Mouse (Mus musculus) C2C12 (cell line): ENCODE results near the gene Gale.

ENCODE experiments used
- CEBPB ChIP-seq: IDR thresholded peaks from one replicate; pipeline ENCODE4 v1.6.1; 2011; ENCODE audit warnings: low read depth, mild to moderate bottlenecking, control low read depth, moderate library complexity
- CTCF ChIP-seq: IDR thresholded peaks from one replicate; pipeline ENCODE4 v1.5.1; 2011; ENCODE audit not compliant: control insufficient read depth, insufficient read depth, insufficient read length
- FOSL1 ChIP-seq: IDR thresholded peaks from one replicate; pipeline ENCODE4 v1.8.0; 2011; ENCODE audit warnings: mild to moderate bottlenecking, low read length; ENCODE audit not compliant: poor library complexity, insufficient read depth, severe bottlenecking
- MYOD1 ChIP-seq: IDR thresholded peaks from one replicate; pipeline ENCODE4 v1.6.1; 2011; ENCODE audit warnings: low read depth; ENCODE audit not compliant: control insufficient read depth, insufficient read length
- MYOG ChIP-seq: IDR thresholded peaks from one replicate; pipeline ENCODE4 v1.6.1; 2011; ENCODE audit not compliant: control insufficient read depth, insufficient read length; ENCODE audit errors: extremely low read depth
- USF1 ChIP-seq: IDR thresholded peaks from one replicate; pipeline ENCODE4 v1.6.1; 2011; ENCODE audit warnings: low read depth, mild to moderate bottlenecking, control low read depth, moderate library complexity

DNA sequence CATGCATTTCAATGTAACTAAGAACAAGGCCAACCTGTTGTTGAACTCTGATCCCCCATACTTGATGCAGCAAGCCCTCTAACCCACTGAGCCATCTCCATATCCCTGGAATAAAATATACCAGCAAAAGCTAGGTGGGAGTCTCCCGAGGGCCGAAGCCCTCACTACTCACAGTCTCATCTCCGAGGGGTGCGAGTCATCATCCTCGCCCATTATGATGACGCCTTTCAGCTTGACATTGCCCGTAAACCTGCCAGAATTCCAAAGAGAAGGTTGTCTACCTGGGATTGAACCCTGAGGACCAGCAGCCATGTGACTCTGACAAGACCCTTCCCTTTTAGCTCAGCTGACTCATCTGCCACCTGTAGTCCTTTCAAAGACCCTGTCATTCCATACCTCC is 22.2 kb downstream of the Gale start:
- TF ChIP-seq CTCF: no peak
- no peak for TF ChIP-seq USF1
- no peak for TF ChIP-seq MYOG
- TF ChIP-seq MYOD1: no peak
- TF ChIP-seq CEBPB: no peak
- no peak for TF ChIP-seq FOSL1
